Mouse (Mus musculus) erythroblast, embryonic 14.5 days (primary cell): ENCODE results near the gene Prph. TPM values are rescaled to one million over a fixed set of nuclear protein-coding genes. Genes with fewer than 3 reads are reported as not detected.

Experiments
- H3K27me3 ChIP-seq: 2 replicates; pipeline ENCODE4 v1.6.1; 2012; ENCODE audit warnings: inconsistent platforms; ENCODE audit not compliant: control insufficient read depth
- H3K36me3 ChIP-seq: 2 replicates; pipeline ENCODE4 v1.6.1; 2012; ENCODE audit warnings: mild to moderate bottlenecking, inconsistent platforms; ENCODE audit not compliant: control insufficient read depth
- H3K4me1 ChIP-seq: 2 replicates; pipeline ENCODE4 v1.6.1; 2012; ENCODE audit warnings: inconsistent platforms; ENCODE audit not compliant: control insufficient read depth
- H3K4me3 ChIP-seq: replicated peaks from 2 replicates; pipeline ENCODE3; 2012; ENCODE audit warnings: moderate library complexity, mild to moderate bottlenecking, inconsistent platforms
- H3K9me3 ChIP-seq: 2 replicates; pipeline ENCODE4 v1.6.1; 2012; ENCODE audit warnings: low read length, inconsistent platforms, mixed read lengths; ENCODE audit not compliant: control insufficient read depth
- GATA1 ChIP-seq: IDR thresholded peaks from 2 replicates; pipeline ENCODE4 v1.6.1; 2012; ENCODE audit warnings: low read length, inconsistent platforms, mixed read lengths
- TAL1 ChIP-seq: IDR thresholded peaks from 3 replicates; pipeline ENCODE4 v1.6.1; 2012; ENCODE audit warnings: low read length, inconsistent platforms, mixed read lengths
- polyA plus RNA-seq: library from polyadenylated mRNA; stranded (reverse); fragments of >175 nt; gene quantifications from 2 replicates; pipeline ENCODE4 v1.2.3, GENCODE M21; 2012

Prph gene
- polyA plus RNA-seq: not detected in 2 replicates

GRCm38 (mm10) chr15:99055040-99055439 lies at the start of gene Prph:
TSS of gene Prph (plus strand) at chr15:99055174.
- peaks cover 7% of the 10 kb centered on the region; the same call in 1 of the 2 replicates for H3K9me3 ChIP-seq
- H3K27me3 ChIP-seq: peaks cover 97% of the 10 kb centered on the region
- H3K4me1 ChIP-seq: peaks cover 15% of the 10 kb centered on the region
- TF ChIP-seq TAL1 (no peak), GATA1 (no peak)
- H3K36me3 ChIP-seq: no peaks in the 10 kb centered on the region
- no peak within 1 kb of the TSS for H3K4me3 ChIP-seq

- no peak overlapping the region for H3K4me3 ChIP-seq
- H3K27me3 ChIP-seq: peaks cover 2% of the 10 kb centered on the region; the same call in 1 of the 2 replicates
- no peaks in the 10 kb centered on the region for H3K4me1 ChIP-seq
- H3K36me3 ChIP-seq: no peaks in the 10 kb centered on the region
- TF ChIP-seq GATA1 (no peak), TAL1 (no peak)
- H3K9me3 ChIP-seq: 0 out of 2 replicates have a peak, but pooled peaks cover under 1% of the 10 kb centered on the region
These were observed 46.2 kb upstream of the Prph start for GRCm38 (mm10) chr15:99008801-99009241.

- Histone ChIP-seq H3K36me3 (no peaks in the 10 kb centered on the region), H3K27me3 (peaks cover 10% of the 10 kb centered on the region; the same call in 1 of the 2 replicates), H3K4me1 (no peaks in the 10 kb centered on the region), H3K4me3 (no peak overlapping the region), H3K9me3 (no peaks in the 10 kb centered on the region)
- TF ChIP-seq GATA1 (no peak), TAL1 (no peak)
These were observed 44.1 kb upstream of the Prph start for GRCm38 (mm10) chr15:99010896-99011295.

- H3K4me3 ChIP-seq: no peak overlapping the region
- H3K36me3 ChIP-seq: no peaks in the 10 kb centered on the region
- peaks cover 10% of the 10 kb centered on the region; the same call in 1 of the 2 replicates for H3K27me3 ChIP-seq
- TF ChIP-seq TAL1: no peak
- no peak for TF ChIP-seq GATA1
- H3K9me3 ChIP-seq: no peaks in the 10 kb centered on the region
- H3K4me1 ChIP-seq: no peaks in the 10 kb centered on the region
These were observed 43.0 kb upstream of the Prph start for GRCm38 (mm10) chr15:99011946-99012345.

- H3K9me3 ChIP-seq: no peaks in the 10 kb centered on the region
- H3K27me3 ChIP-seq: peaks cover 14% of the 10 kb centered on the region; the same call in 1 of the 2 replicates
- H3K36me3 ChIP-seq: no peaks in the 10 kb centered on the region
- no peak overlapping the region for H3K4me3 ChIP-seq
- H3K4me1 ChIP-seq: no peaks in the 10 kb centered on the region
- TF ChIP-seq TAL1: no peak
- TF ChIP-seq GATA1: no peak
These were observed 40.4 kb upstream of the Prph start for GRCm38 (mm10) chr15:99014496-99015030.

GRCm38 (mm10) chr15:99017355-99017761 lies 37.6 kb upstream of the Prph start:
- no peak for TF ChIP-seq TAL1
- TF ChIP-seq GATA1: no peak
- no peaks in the 10 kb centered on the region for H3K4me1 ChIP-seq

GRCm38 (mm10) chr15:99017986-99018385 lies 37.0 kb upstream of the Prph start:
- Histone ChIP-seq H3K4me3 (no peak overlapping the region), H3K27me3 (peaks cover 12% of the 10 kb centered on the region; the same call in 1 of the 2 replicates), H3K9me3 (peaks cover 3% of the 10 kb centered on the region; the same call in 1 of the 2 replicates), H3K36me3 (no peaks in the 10 kb centered on the region), H3K4me1 (no peaks in the 10 kb centered on the region)
- TF ChIP-seq TAL1 (no peak), GATA1 (no peak)

More at GRCm38 (mm10) chr15:99017355-99017761, 37.6 kb upstream of the Prph start:
- no peak overlapping the region for H3K4me3 ChIP-seq
- no peaks in the 10 kb centered on the region for H3K36me3 ChIP-seq
- peaks cover 13% of the 10 kb centered on the region; the same call in 1 of the 2 replicates for H3K27me3 ChIP-seq
- H3K9me3 ChIP-seq: peaks cover 3% of the 10 kb centered on the region; the same call in 1 of the 2 replicates

- peaks cover 13% of the 10 kb centered on the region for H3K27me3 ChIP-seq
- H3K9me3 ChIP-seq: peaks cover 3% of the 10 kb centered on the region; the same call in 1 of the 2 replicates
- no peaks in the 10 kb centered on the region for H3K4me1 ChIP-seq
- no peaks in the 10 kb centered on the region for H3K36me3 ChIP-seq
- TF ChIP-seq TAL1 (no peak), GATA1 (no peak)
- no peak overlapping the region for H3K4me3 ChIP-seq
These were observed 36.3 kb upstream of the Prph start for GRCm38 (mm10) chr15:99018630-99019029.

- no peaks in the 10 kb centered on the region for H3K36me3 ChIP-seq
These were observed 35.5 kb upstream of the Prph start for GRCm38 (mm10) chr15:99019436-99019835.

More at GRCm38 (mm10) chr15:99019436-99019835, 35.5 kb upstream of the Prph start:
- peaks cover 3% of the 10 kb centered on the region; the same call in 1 of the 2 replicates for H3K9me3 ChIP-seq
- TF ChIP-seq GATA1 (no peak), TAL1 (no peak)
- H3K4me1 ChIP-seq: no peaks in the 10 kb centered on the region
- peaks cover 13% of the 10 kb centered on the region for H3K27me3 ChIP-seq
- no peak overlapping the region for H3K4me3 ChIP-seq
